Comparison of ENCODE assay signal across 29 mouse cellular contexts in the genomic region with DNA sequence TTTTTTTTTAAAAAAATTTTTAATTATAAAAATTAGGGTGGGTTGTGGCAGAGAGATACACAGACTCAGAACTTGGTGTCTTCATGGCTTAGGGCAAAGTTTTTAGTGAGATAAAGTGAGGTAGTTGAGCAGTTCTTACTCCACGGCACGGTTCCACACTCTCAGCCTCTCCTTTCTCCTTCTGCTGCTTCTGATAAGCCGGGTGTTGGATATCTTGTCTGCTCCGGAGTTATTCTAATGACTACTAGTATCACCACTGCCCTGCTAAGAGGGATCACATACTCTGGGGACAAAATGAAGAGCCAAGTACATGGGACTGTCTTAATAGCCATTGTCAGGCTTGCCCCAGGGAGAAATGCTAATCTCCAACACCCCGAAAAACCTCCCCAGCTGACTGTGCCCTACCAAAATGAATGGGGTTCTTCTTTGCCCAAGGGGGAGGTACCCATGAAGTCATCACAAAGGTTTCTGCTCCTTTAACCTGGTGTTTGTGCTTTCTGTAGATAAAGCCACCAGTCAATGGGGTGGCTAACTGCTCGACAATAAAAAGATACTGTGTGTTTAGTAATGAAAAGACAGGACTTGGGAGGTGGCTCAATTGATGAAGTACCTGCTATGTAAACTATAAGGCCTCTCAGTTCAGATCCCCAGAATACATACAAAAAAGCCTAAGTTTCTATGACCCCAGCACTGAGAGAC. TPM values are rescaled to one million over a fixed set of nuclear protein-coding genes. Genes with fewer than 3 reads are reported as not detected.
DNase-seq lines count a peak whose midpoint lies in the region; ATAC-seq and TF ChIP-seq lines count a peak whose summit lies in the region.
"Had no signal": no experiment of that assay in that cellular context is flagged by ENCODE, and none has a peak within 500 bp of the region (broad histone marks: within the 10 kb centered on the region; RNA-seq: fewer than 3 reads in every experiment).

No protein-coding gene starts in this region.

- H3K9ac ChIP-seq in stomach, embryonic 15.5 days, result no peak overlapping the region
- no peak overlapping the region for H3K9ac ChIP-seq in stomach, postnatal 0 days (ENCODE audit: low read length)
- no peak overlapping the region; the same call in 1 of the 2 replicates for H3K9ac ChIP-seq in liver, embryonic 14.5 days (replicated peaks)
- H3K9ac ChIP-seq: heart, embryonic 15.5 days; limb, embryonic 15.5 days; lung, embryonic 15.5 days; midbrain, embryonic 13.5 days had no signal

- peak; percentile 50; the same call in 1 of the 2 replicates for ATAC-seq in stomach, embryonic 15.5 days (ENCODE audit: insufficient read depth, low FRiP score, low read depth)
- no peak for ATAC-seq in stomach, postnatal 0 days (ENCODE audit: low FRiP score, low TSS enrichment)
- ATAC-seq in erythroid progenitor cell, adult 5-6 weeks (replicated peaks; ENCODE audit: low FRiP score, poor library complexity, severe bottlenecking), result peak; percentile 50; the same call in 1 of the 2 replicates
- peak; percentile 97 for ATAC-seq in liver, embryonic 14.5 days (ENCODE audit: insufficient read depth)
- ATAC-seq in megakaryocyte-erythroid progenitor cell, adult 5-6 weeks (replicated peaks; ENCODE audit: low FRiP score, low TSS enrichment, poor library complexity, severe bottlenecking), result peak; percentile 96
- ATAC-seq: activated CD4-positive, CD25-positive, alpha-beta regulatory T cell, adult 4 months; forebrain, embryonic 16.5 days; hindbrain, embryonic 16.5 days; midbrain, embryonic 13.5 days had no signal

- no peak overlapping the region for H3K4me2 ChIP-seq in stomach, embryonic 15.5 days
- H3K4me2 ChIP-seq in stomach, postnatal 0 days (replicated peaks; ENCODE audit: low read depth), result no peak overlapping the region
- H3K4me2 ChIP-seq in liver, embryonic 14.5 days (ENCODE audit: low read depth), result peak overlapping the region; percentile 39
- H3K4me2 ChIP-seq: heart, embryonic 15.5 days; limb, embryonic 15.5 days; lung, embryonic 15.5 days; midbrain, embryonic 13.5 days had no signal

- TF ChIP-seq EP300 in stomach, postnatal 0 days (optimal IDR thresholded peaks at IDR 0.05), result no peak
- TF ChIP-seq EP300 in liver, embryonic 14.5 days (IDR thresholded peaks at IDR 0.05; ENCODE audit: low read depth), result peak; percentile 79

- no peak for DNase-seq in stomach, postnatal 0 days (ENCODE audit: low spot score)
- peak; percentile 53 to 61 (median 59) for DNase-seq in liver, embryonic 14.5 days (ENCODE audit: low read depth in 3 of 3, low spot score in 3 of 3)
- no peak for DNase-seq in adrenal gland, adult (ENCODE audit: inconsistent age in 2 of 2, low spot score in 1 of 2)
- no peak for DNase-seq in urinary bladder, postnatal 4 days (ENCODE audit: low spot score in 2 of 2)
- DNase-seq in layer of hippocampus, adult 18-20 months (ENCODE audit: low spot score in 2 of 2), result no peak
- DNase-seq: adrenal gland, adult 8-10 months; cerebellum, adult 2 months; cerebellum, postnatal 14 days; gastrocnemius, postnatal 10 days; kidney, adult 2 months; kidney, postnatal 4 days; lung, postnatal 36 days; thymus, adult 18-20 months; thymus, postnatal 25 days had no signal

- 68% methylated on average over 6 of the region's 6 CpGs for WGBS in stomach, embryonic 15.5 days
- WGBS in stomach, postnatal 0 days, result 56% methylated on average over 6 of the region's 6 CpGs
- WGBS in liver, embryonic 14.5 days (ENCODE audit: insufficient replicate concordance), result 26% methylated on average over 6 of the region's 6 CpGs

- TF ChIP-seq CTCF in stomach, postnatal 0 days (IDR thresholded peaks at IDR 0.05; ENCODE audit: low read depth), result no peak
- no peak for TF ChIP-seq CTCF in liver, embryonic 14.5 days (IDR thresholded peaks at IDR 0.05; ENCODE audit: low read depth)

- H3K9me3 ChIP-seq in stomach, embryonic 15.5 days, result no peaks in the 10 kb centered on the region
- no peaks in the 10 kb centered on the region for H3K9me3 ChIP-seq in stomach, postnatal 0 days (ENCODE audit: control insufficient read depth, low read length)
- no peaks in the 10 kb centered on the region for H3K9me3 ChIP-seq in liver, embryonic 14.5 days (ENCODE audit: control insufficient read depth, low read length)
- H3K9me3 ChIP-seq: forebrain, embryonic 10.5 days; heart, embryonic 10.5 days; heart, embryonic 15.5 days; limb, embryonic 10.5 days; limb, embryonic 15.5 days; lung, embryonic 15.5 days; midbrain, embryonic 13.5 days had no signal

- no peaks in the 10 kb centered on the region for H3K27me3 ChIP-seq in stomach, embryonic 15.5 days (replicated peaks)
- no peaks in the 10 kb centered on the region for H3K27me3 ChIP-seq in stomach, postnatal 0 days (ENCODE audit: control insufficient read depth, insufficient read depth, low read length)
- no peaks in the 10 kb centered on the region for H3K27me3 ChIP-seq in liver, embryonic 14.5 days (ENCODE audit: control insufficient read depth, insufficient read depth, low read length)
- H3K27me3 ChIP-seq: limb, embryonic 15.5 days; lung, embryonic 15.5 days; midbrain, embryonic 13.5 days had no signal

- no peak overlapping the region for H3K4me3 ChIP-seq in stomach, embryonic 15.5 days (replicated peaks)
- no peak overlapping the region for H3K4me3 ChIP-seq in stomach, postnatal 0 days (ENCODE audit: low read depth, low read length)
- no peak overlapping the region for H3K4me3 ChIP-seq in liver, embryonic 14.5 days (ENCODE audit: insufficient read depth in 1 of 2, low read depth in 2 of 2, low read length in 2 of 2)
- H3K4me3 ChIP-seq: forebrain, embryonic 10.5 days; heart, embryonic 10.5 days; heart, embryonic 15.5 days; limb, embryonic 10.5 days; limb, embryonic 15.5 days; lung, embryonic 15.5 days; megakaryocyte, embryonic 14.5 days; midbrain, embryonic 13.5 days had no signal

- no peaks in the 10 kb centered on the region for H3K36me3 ChIP-seq in stomach, embryonic 15.5 days
- H3K36me3 ChIP-seq in stomach, postnatal 0 days (ENCODE audit: control insufficient read depth, insufficient read depth, low read length), result no peaks in the 10 kb centered on the region
- no peaks in the 10 kb centered on the region for H3K36me3 ChIP-seq in liver, embryonic 14.5 days (replicated peaks; ENCODE audit: control insufficient read depth, insufficient read depth, low read depth)
- H3K36me3 ChIP-seq: forebrain, embryonic 10.5 days; heart, embryonic 10.5 days; heart, embryonic 15.5 days; limb, embryonic 10.5 days; limb, embryonic 15.5 days; lung, embryonic 15.5 days; midbrain, embryonic 13.5 days had no signal

- no peaks in the 10 kb centered on the region for H3K4me1 ChIP-seq in stomach, embryonic 15.5 days
- H3K4me1 ChIP-seq in stomach, postnatal 0 days (replicated peaks; ENCODE audit: control insufficient read depth, insufficient read depth), result no peaks in the 10 kb centered on the region
- peaks cover 6 to 22% of the 10 kb centered on the region in 2 experiments; a peak in 3 of 4 replicates for H3K4me1 ChIP-seq in liver, embryonic 14.5 days (replicated peaks; ENCODE audit: control insufficient read depth in 2 of 2, insufficient read depth in 2 of 2, low read length in 1 of 2)
- H3K4me1 ChIP-seq: forebrain, embryonic 10.5 days; heart, embryonic 10.5 days; heart, embryonic 15.5 days; limb, embryonic 10.5 days; limb, embryonic 15.5 days; lung, embryonic 15.5 days; megakaryocyte, embryonic 14.5 days; midbrain, embryonic 13.5 days had no signal

- no peak overlapping the region for H3K27ac ChIP-seq in stomach, embryonic 15.5 days
- H3K27ac ChIP-seq in stomach, postnatal 0 days (replicated peaks), result no peak overlapping the region
- H3K27ac ChIP-seq in liver, embryonic 14.5 days, result peak overlapping the region; percentile 63
- H3K27ac ChIP-seq: forebrain, embryonic 10.5 days; heart, embryonic 10.5 days; heart, embryonic 15.5 days; kidney, postnatal 0 days; limb, embryonic 10.5 days; limb, embryonic 15.5 days; lung, embryonic 15.5 days; midbrain, embryonic 13.5 days had no signal

RNA-seq across cellular contexts. Expression of gene Tecta, which starts 27.9 kb away (rescaled TPM):
- polyA plus RNA-seq in stomach, embryonic 15.5 days (2015; fragmentation: Nextera tagmentation; extraction: Ambion mirVana), result 0.53 and 0.59 TPM in 2 replicates
- polyA plus RNA-seq in stomach, postnatal 0 days (2015; fragmentation: Nextera tagmentation; extraction: Ambion mirVana), result 0.05 and 0.12 TPM in 2 replicates
- total RNA-seq in erythroid progenitor cell, adult 5-6 weeks (2015; ENCODE audit: low replicate concordance), result not detected in 2 replicates
- total RNA-seq in erythroid progenitor cell, adult 5-6 weeks (2017; ENCODE audit: low replicate concordance), result not detected in 2 replicates
- polyA plus RNA-seq in liver, embryonic 14.5 days (2012; rRNA removed), result 0.28 and 0.29 TPM in 2 replicates
- 0.03 and 0.05 TPM in 2 replicates for polyA plus RNA-seq in liver, embryonic 14.5 days (2014; fragmentation: Nextera tagmentation; extraction: Ambion mirVana)
- total RNA-seq in megakaryocyte-erythroid progenitor cell, adult 5-6 weeks (2014; fragmentation: Nextera tagmentation), result not detected in 2 replicates
- not detected in 2 replicates for total RNA-seq in megakaryocyte-erythroid progenitor cell, adult 5-6 weeks (2017)
- total RNA-seq in layer of hippocampus, adult 18-20 months (2021), result under 1 TPM; 0.28 to 0.42 TPM
- polyA plus RNA-seq: activated CD4-positive, CD25-positive, alpha-beta regulatory T cell, adult 4 months; lung, embryonic 15.5 days had no signal

Comparison
In these comparisons a context has a peak if more than half of its experiments do, and no peak if none do; other contexts are left out.
1. DNase-seq: peak in liver, embryonic 14.5 days (3 of 3); none in stomach, postnatal 0 days (single experiment), adrenal gland, adult (0 of 2), urinary bladder, postnatal 4 days (0 of 2) and layer of hippocampus, adult 18-20 months (0 of 2).